Mouse (Mus musculus): ENCODE measurements around the gene Tle6. TPM values are rescaled to one million over a fixed set of nuclear protein-coding genes. Genes with fewer than 3 reads are reported as not detected.

Tle6 gene
- polyA plus RNA-seq, 1 experiment from 2014 or later = 24.1 TPM

DNA sequence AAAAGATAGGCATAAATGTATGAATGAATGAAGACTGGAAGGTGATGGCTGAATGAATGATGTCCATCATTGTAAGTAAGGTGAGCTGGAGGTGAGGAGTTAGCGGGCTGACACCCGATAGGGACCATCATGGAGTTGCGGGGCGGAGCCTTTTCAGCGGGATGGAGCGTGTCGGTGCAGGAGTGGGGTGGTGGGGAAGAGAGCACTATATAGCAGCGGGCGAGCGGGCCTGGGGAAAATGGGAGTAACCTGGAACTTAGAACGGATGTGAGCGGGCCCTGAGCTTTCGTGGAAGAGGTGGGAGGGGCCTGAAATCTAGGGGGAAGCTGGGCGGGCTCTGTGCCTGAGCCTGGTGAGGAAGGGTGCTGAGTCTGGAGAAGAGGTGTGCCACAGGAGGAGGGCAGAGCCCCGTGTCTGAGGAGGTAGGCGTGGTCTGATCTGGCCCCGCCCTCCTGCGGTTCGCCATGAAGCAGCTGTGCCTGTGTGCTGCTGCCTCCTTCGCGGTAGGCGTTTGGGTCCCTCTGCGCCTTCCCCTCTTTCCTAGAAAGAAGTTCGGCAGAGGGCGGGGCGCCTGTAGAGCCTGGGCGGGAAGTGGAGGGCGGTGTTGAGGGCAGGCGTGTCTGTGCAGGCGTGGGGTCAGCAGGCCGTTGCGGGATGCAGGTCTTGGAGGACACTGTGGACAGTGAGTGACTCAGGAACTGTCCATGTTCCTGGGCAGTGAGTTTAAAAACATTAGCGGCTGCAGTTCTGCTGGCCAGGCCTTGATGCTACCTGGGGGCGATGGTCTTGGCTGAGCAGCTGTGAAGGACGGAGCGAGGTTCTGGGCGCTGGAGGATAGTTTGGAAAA is 32.6 kb upstream of the Tle6 start:
- Histone ChIP-seq H3K36me3 (ENCODE audit: insufficient read depth) (no peaks in the 10 kb centered on the region), H3K4me3 (ENCODE audit: low read depth, low read length) (peak overlapping the region; percentile 47), H3K4me2 (peak overlapping the region; percentile 85), H3K4me1 (ENCODE audit: insufficient read depth) (peaks cover 2% of the 10 kb centered on the region; the same call in 1 of the 2 replicates), H3K27me3 (ENCODE audit: insufficient read depth, low read length) (no peaks in the 10 kb centered on the region), H3K9me3 (ENCODE audit: low read depth, low read length) (no peaks in the 10 kb centered on the region), H3K9ac (peak overlapping the region; percentile 60), H3K27ac (ENCODE audit: low read depth) (peak overlapping the region; percentile 73; the same call in 1 of the 2 replicates)
- WGBS = 2% methylated on average over 37 of the region's 37 CpGs
- ATAC-seq (ENCODE audit: insufficient read depth) (peak; percentile 94), DNase-seq (peak; percentile 95)
- no peak for TF ChIP-seq CTCF (IDR thresholded peaks at IDR 0.05; ENCODE audit: low read depth)

DNA sequence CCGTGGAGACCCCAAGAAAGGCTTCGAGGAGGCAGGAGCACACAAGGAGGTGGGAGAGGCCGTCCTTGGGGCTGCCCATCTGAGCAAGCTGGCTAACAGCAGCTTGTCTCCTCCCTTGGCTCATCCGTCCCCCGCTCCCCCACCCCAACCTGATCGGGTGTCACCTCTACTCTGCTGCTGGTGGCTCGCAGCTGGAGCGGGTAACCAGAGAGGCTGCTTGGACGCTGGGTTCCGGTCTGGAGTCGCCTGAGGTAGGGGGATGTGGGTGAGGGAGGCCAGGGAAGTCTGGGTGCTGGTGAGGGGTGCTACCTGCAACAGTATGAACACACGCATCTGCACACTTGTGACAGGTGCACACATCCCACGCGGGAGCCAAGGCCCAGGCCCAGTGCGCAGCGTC is 27.5 kb upstream of the Tle6 start, which contains the start of gene Ankrd24:
TSS of gene Ankrd24 (plus strand) at position 151 of the 400 bp plus-strand sequence.
- peak within 1 kb of the TSS; percentile 74 for H3K9ac ChIP-seq
- no peaks in the 10 kb centered on the region for H3K9me3 ChIP-seq (ENCODE audit: low read depth, low read length)
- TF ChIP-seq CTCF (IDR thresholded peaks at IDR 0.05; ENCODE audit: low read depth) = no peak
- ATAC-seq (ENCODE audit: insufficient read depth) = no peak
- H3K27ac ChIP-seq (ENCODE audit: low read depth) = peak within 1 kb of the TSS; percentile 92
- no peaks in the 10 kb centered on the region for H3K27me3 ChIP-seq (ENCODE audit: insufficient read depth, low read length)
- H3K36me3 ChIP-seq (ENCODE audit: insufficient read depth) = peaks cover 21% of the 10 kb centered on the region
- WGBS = 74% methylated on average over 16 of the region's 16 CpGs
- DNase-seq = no peak
- H3K4me2 ChIP-seq = peak within 1 kb of the TSS; percentile 67
- peak within 1 kb of the TSS; percentile 61 for H3K4me3 ChIP-seq (ENCODE audit: low read depth, low read length)
- H3K4me1 ChIP-seq (ENCODE audit: insufficient read depth) = peaks cover 13% of the 10 kb centered on the region

GRCm38 (mm10) chr10:81627836-81628220 is 27.0 kb upstream of the Tle6 start:
- peak; percentile 25 for ATAC-seq (ENCODE audit: insufficient read depth)
- Histone ChIP-seq H3K27ac (ENCODE audit: low read depth) (peak overlapping the region; percentile 92), H3K4me2 (peak overlapping the region; percentile 67), H3K36me3 (ENCODE audit: insufficient read depth) (peaks cover 25% of the 10 kb centered on the region), H3K27me3 (ENCODE audit: insufficient read depth, low read length) (no peaks in the 10 kb centered on the region), H3K4me3 (ENCODE audit: low read depth, low read length) (peak overlapping the region; percentile 61), H3K4me1 (ENCODE audit: insufficient read depth) (peaks cover 11% of the 10 kb centered on the region), H3K9ac (peak overlapping the region; percentile 74), H3K9me3 (ENCODE audit: low read depth, low read length) (no peaks in the 10 kb centered on the region)
- DNase-seq = no peak
- TF ChIP-seq CTCF (IDR thresholded peaks at IDR 0.05; ENCODE audit: low read depth) = no peak
- 40% methylated on average over 7 of the region's 7 CpGs for WGBS

- DNase-seq (peak; percentile 96), ATAC-seq (ENCODE audit: insufficient read depth) (peak; percentile 93)
- Histone ChIP-seq H3K4me3 (ENCODE audit: low read depth, low read length) (peak within 1 kb of the TSS; percentile 61), H3K36me3 (ENCODE audit: insufficient read depth) (peaks cover 31% of the 10 kb centered on the region), H3K9ac (peak within 1 kb of the TSS; percentile 74), H3K27ac (ENCODE audit: low read depth) (peak within 1 kb of the TSS; percentile 92), H3K4me2 (peak within 1 kb of the TSS; percentile 67), H3K9me3 (ENCODE audit: low read depth, low read length) (no peaks in the 10 kb centered on the region), H3K4me1 (ENCODE audit: insufficient read depth) (peaks cover 11% of the 10 kb centered on the region), H3K27me3 (ENCODE audit: insufficient read depth, low read length) (no peaks in the 10 kb centered on the region)
- no peak for TF ChIP-seq CTCF (IDR thresholded peaks at IDR 0.05; ENCODE audit: low read depth)
- 4% methylated on average over 40 of the region's 40 CpGs for WGBS
These were observed 26.3 kb upstream of the Tle6 start, which contains the start of gene Sirt6 for GRCm38 (mm10) chr10:81626994-81627835. Sirt6 (minus strand) TSS chr10:81627797.

GRCm38 (mm10) chr10:81626101-81626993 is 25.5 kb upstream of the Tle6 start:
- TF ChIP-seq CTCF (IDR thresholded peaks at IDR 0.05; ENCODE audit: low read depth) = no peak
- Histone ChIP-seq H3K9ac (peak overlapping the region; percentile 74), H3K9me3 (ENCODE audit: low read depth, low read length) (no peaks in the 10 kb centered on the region), H3K4me1 (ENCODE audit: insufficient read depth) (peaks cover 11% of the 10 kb centered on the region), H3K27ac (ENCODE audit: low read depth) (peak overlapping the region; percentile 92), H3K4me2 (peak overlapping the region; percentile 67), H3K36me3 (ENCODE audit: insufficient read depth) (peaks cover 38% of the 10 kb centered on the region), H3K4me3 (ENCODE audit: low read depth, low read length) (peak overlapping the region; percentile 61), H3K27me3 (ENCODE audit: insufficient read depth, low read length) (no peaks in the 10 kb centered on the region)
- 86% methylated on average over 22 of the region's 22 CpGs for WGBS
- DNase-seq = peak; percentile 11
- peak; percentile 5; the same call in 1 of the 2 replicates for ATAC-seq (ENCODE audit: insufficient read depth)

DNA sequence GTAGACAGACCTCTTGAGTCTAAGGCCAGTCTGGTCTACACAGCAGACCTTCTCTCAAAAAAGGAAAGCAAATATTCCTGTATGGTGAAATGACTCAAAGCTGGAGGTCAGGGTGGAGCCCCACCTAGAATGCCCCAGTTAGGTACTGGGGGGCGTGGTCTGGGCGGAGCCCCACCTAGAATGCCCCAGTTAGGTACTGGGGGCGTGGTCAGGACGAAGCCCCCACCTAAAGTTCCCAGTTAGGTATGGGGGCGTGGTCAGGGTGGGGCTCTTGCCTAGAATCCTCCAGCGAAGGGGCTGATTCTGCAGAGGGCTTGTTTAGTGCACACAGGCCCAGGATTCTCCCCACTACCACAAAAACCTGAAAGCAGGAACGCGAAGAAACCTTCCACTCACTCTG is 22.6 kb upstream of the Tle6 start:
- Histone ChIP-seq H3K4me3 (ENCODE audit: low read depth, low read length) (no peak overlapping the region), H3K4me1 (ENCODE audit: insufficient read depth) (peaks cover 11% of the 10 kb centered on the region), H3K36me3 (ENCODE audit: insufficient read depth) (peaks cover 38% of the 10 kb centered on the region), H3K4me2 (no peak overlapping the region), H3K27ac (ENCODE audit: low read depth) (no peak overlapping the region), H3K9ac (no peak overlapping the region), H3K9me3 (ENCODE audit: low read depth, low read length) (no peaks in the 10 kb centered on the region), H3K27me3 (ENCODE audit: insufficient read depth, low read length) (no peaks in the 10 kb centered on the region)
- TF ChIP-seq CTCF (IDR thresholded peaks at IDR 0.05; ENCODE audit: low read depth) = no peak
- WGBS = 58% methylated on average over 8 of the region's 8 CpGs
- ATAC-seq (ENCODE audit: insufficient read depth) (no peak), DNase-seq (no peak)

Measured in lung, embryonic 14.5 days (tissue).